In the genomic region with DNA sequence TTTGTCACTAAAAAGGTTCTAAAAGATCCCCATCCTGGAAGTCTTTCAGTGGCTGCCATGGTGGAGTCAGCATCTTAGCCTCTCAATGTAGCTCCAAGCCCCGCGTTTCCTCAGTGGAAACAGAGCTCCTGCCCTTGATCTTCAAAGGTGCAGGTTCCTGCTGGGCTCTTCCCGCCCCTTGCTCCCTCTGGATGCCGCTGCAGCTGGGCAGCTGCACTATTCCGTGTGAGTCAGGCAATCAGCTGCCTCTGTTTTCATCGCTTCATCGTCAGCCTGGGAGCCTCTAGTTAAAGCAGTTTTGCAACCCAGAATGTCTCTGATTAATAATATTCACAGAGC, we compare ENCODE assay signal across 8 mouse cellular contexts. TPM values are rescaled to one million over a fixed set of nuclear protein-coding genes. Genes with fewer than 3 reads are reported as not detected.
DNase-seq lines count a peak whose midpoint lies in the region; ATAC-seq and TF ChIP-seq lines count a peak whose summit lies in the region.

No protein-coding gene starts in this region.

- no peak overlapping the region for H3K27ac ChIP-seq in liver, embryonic 11.5 days (ENCODE audit: low read depth, low read length)
- no peak overlapping the region for H3K27ac ChIP-seq in heart, postnatal 0 days (ENCODE audit: low read depth)

- no peaks in the 10 kb centered on the region for H3K9me3 ChIP-seq in liver, embryonic 11.5 days (ENCODE audit: control insufficient read depth, low read length)
- H3K9me3 ChIP-seq in heart, postnatal 0 days (replicated peaks; ENCODE audit: control insufficient read depth, low read length): no peaks in the 10 kb centered on the region

- 0 out of 2 replicates have a peak overlapping the region, but pooled peaks have one; percentile 25 for H3K9ac ChIP-seq in liver, embryonic 11.5 days (ENCODE audit: low read depth, low read length)
- H3K9ac ChIP-seq in heart, postnatal 0 days (replicated peaks; ENCODE audit: low read depth, low read length): no peak overlapping the region

- no peaks in the 10 kb centered on the region for H3K36me3 ChIP-seq in liver, embryonic 11.5 days (ENCODE audit: control insufficient read depth, insufficient read depth, low read length)
- H3K36me3 ChIP-seq in heart, postnatal 0 days (replicated peaks; ENCODE audit: control insufficient read depth, insufficient read depth, low read length): no peaks in the 10 kb centered on the region

- no peak for ATAC-seq in liver, embryonic 11.5 days (replicated peaks; ENCODE audit: low FRiP score)
- no peak for ATAC-seq in heart, postnatal 0 days (ENCODE audit: insufficient read depth, low read depth)
- peak; percentile 2; the same call in 1 of the 2 replicates for ATAC-seq in megakaryocyte progenitor cell, adult 5-6 weeks (replicated peaks; ENCODE audit: poor library complexity)
- ATAC-seq in granulocyte monocyte progenitor cell, adult 5-6 weeks (replicated peaks; ENCODE audit: poor library complexity, severe bottlenecking): no peak; the same call in 1 of the 2 replicates

- peak overlapping the region; percentile 64 for H3K4me2 ChIP-seq in liver, embryonic 11.5 days
- H3K4me2 ChIP-seq in heart, postnatal 0 days (ENCODE audit: low read depth, low read length): peak overlapping the region; percentile 14

- H3K4me1 ChIP-seq in liver, embryonic 11.5 days (replicated peaks; ENCODE audit: control insufficient read depth, insufficient read depth, low read length): peaks cover 4% of the 10 kb centered on the region
- peaks cover 20% of the 10 kb centered on the region for H3K4me1 ChIP-seq in heart, postnatal 0 days (ENCODE audit: control insufficient read depth, insufficient read depth)

- no peaks in the 10 kb centered on the region for H3K27me3 ChIP-seq in liver, embryonic 11.5 days (replicated peaks; ENCODE audit: control insufficient read depth, insufficient read depth, low read length)
- H3K27me3 ChIP-seq in heart, postnatal 0 days (ENCODE audit: control insufficient read depth, insufficient read depth, low read length): no peaks in the 10 kb centered on the region

- peak; percentile 8 for DNase-seq in adrenal gland, adult 2 months
- DNase-seq in adrenal gland, postnatal 36 days: no peak
- DNase-seq in liver, embryonic 11.5 days (ENCODE audit: low spot score): peak; percentile 39
- no peak for DNase-seq in liver
- no peak for DNase-seq in heart, postnatal 0 days (ENCODE audit: low spot score)
- DNase-seq in layer of hippocampus, adult 11-12 months (ENCODE audit: low spot score): no peak

- H3K4me3 ChIP-seq in liver, embryonic 11.5 days (ENCODE audit: low read depth, low read length): no peak overlapping the region; the same call in 1 of the 2 replicates
- H3K4me3 ChIP-seq in heart, postnatal 0 days (ENCODE audit: low read depth, low read length): no peak overlapping the region

- TF ChIP-seq CTCF in heart, postnatal 0 days (IDR thresholded peaks at IDR 0.05; ENCODE audit: low read depth): no peak

- WGBS in liver, embryonic 11.5 days: 11% methylated on average over 7 of the region's 7 CpGs
- 22% methylated on average over 7 of the region's 7 CpGs for WGBS in heart, postnatal 0 days

- no peak for TF ChIP-seq EP300 in heart, postnatal 0 days (IDR thresholded peaks at IDR 0.05; ENCODE audit: low read depth)

RNA-seq across cellular contexts. Expression of a gene that starts 34.9 kb away (rescaled TPM):
- total RNA-seq in adrenal gland, adult 2 months (2021): 1 to 10 TPM; 1.8 to 4.2 TPM
- 10.2 and 11.3 TPM in 2 replicates for polyA plus RNA-seq in adrenal gland, adult 2 months (2012; rRNA removed)
- 1 to 10 TPM; 2.5 to 3.7 TPM for total RNA-seq in adrenal gland, postnatal 36 days (2021)
- 3.0 and 3.1 TPM in 2 replicates for polyA plus RNA-seq in liver, embryonic 11.5 days (2014; fragmentation: Nextera tagmentation; extraction: Ambion mirVana)
- 3.5 TPM in 1 of 2 replicates, not detected in the other for total RNA-seq in heart, postnatal 0 days (2014; rRNA removed; ENCODE audit: low replicate concordance)
- polyA plus RNA-seq in heart, postnatal 0 days (2015; fragmentation: Nextera tagmentation; extraction: Ambion mirVana): 2.4 and 2.5 TPM in 2 replicates
- total RNA-seq in megakaryocyte progenitor cell, adult 5-6 weeks (2015): 1.4 and 3.3 TPM in 2 replicates
- total RNA-seq in megakaryocyte progenitor cell, adult 5-6 weeks (2017): 1.2 and 2.5 TPM in 2 replicates
- total RNA-seq in granulocyte monocyte progenitor cell, adult 5-6 weeks (2014; fragmentation: Nextera tagmentation): 1.9 and 6.3 TPM in 2 replicates
- total RNA-seq in granulocyte monocyte progenitor cell, adult 5-6 weeks (2017): not detected in 2 replicates

RNA-seq across cellular contexts. Expression of a gene that starts 51.1 kb away (rescaled TPM):
- total RNA-seq in adrenal gland, adult 2 months (2021): 1 to 10 TPM; 1.1 to 1.9 TPM
- polyA plus RNA-seq in adrenal gland, adult 2 months (2012; rRNA removed): 1.5 and 1.9 TPM in 2 replicates
- total RNA-seq in adrenal gland, postnatal 36 days (2021): 1 to 10 TPM; 1.2 TPM
- 0.64 and 1.2 TPM in 2 replicates for polyA plus RNA-seq in liver, embryonic 11.5 days (2014; fragmentation: Nextera tagmentation; extraction: Ambion mirVana)
- total RNA-seq in heart, postnatal 0 days (2014; rRNA removed; ENCODE audit: low replicate concordance): 12.9 and 23.3 TPM in 2 replicates
- polyA plus RNA-seq in heart, postnatal 0 days (2015; fragmentation: Nextera tagmentation; extraction: Ambion mirVana): 5.1 and 5.6 TPM in 2 replicates
- 0.20 and 0.79 TPM in 2 replicates for total RNA-seq in megakaryocyte progenitor cell, adult 5-6 weeks (2015)
- total RNA-seq in megakaryocyte progenitor cell, adult 5-6 weeks (2017): 0.29 and 0.61 TPM in 2 replicates
- total RNA-seq in granulocyte monocyte progenitor cell, adult 5-6 weeks (2014; fragmentation: Nextera tagmentation): 0.11 TPM in 1 of 2 replicates, not detected in the other
- total RNA-seq in granulocyte monocyte progenitor cell, adult 5-6 weeks (2017): 0.10 TPM in 1 of 2 replicates, not detected in the other

Comparison
In these comparisons a context has a peak if more than half of its experiments do, and no peak if none do; other contexts are left out.
1. DNase-seq: peak in adrenal gland, adult 2 months (single experiment) and liver, embryonic 11.5 days (single experiment); none in adrenal gland, postnatal 36 days (0 of 2), liver (single experiment), heart, postnatal 0 days (single experiment) and layer of hippocampus, adult 11-12 months (single experiment).